Mouse (Mus musculus) small intestine, adult 2 months (tissue): ENCODE measurements around the gene Olfr10. TPM values are rescaled to one million over a fixed set of nuclear protein-coding genes. Genes with fewer than 3 reads are reported as not detected.

ENCODE experiments used
- H3K27ac ChIP-seq: fragments of 200-500 bp; 2 replicates; pipeline ENCODE4 v1.5.1; 2012; ENCODE audit warnings: low read depth, low read length, control low read depth, inconsistent platforms; ENCODE audit not compliant: insufficient read depth
- H3K27me3 ChIP-seq: fragments of 200-500 bp; 2 replicates; pipeline ENCODE4 v1.6.1; 2012; ENCODE audit warnings: mild to moderate bottlenecking, moderate library complexity, low read length, inconsistent platforms; ENCODE audit not compliant: control insufficient read depth, insufficient read depth
- H3K36me3 ChIP-seq: fragments of 200-500 bp; 2 replicates; pipeline ENCODE4 v1.6.1; 2012; ENCODE audit warnings: mild to moderate bottlenecking, low read length, control low read depth, inconsistent platforms; ENCODE audit not compliant: control insufficient read depth, insufficient read depth
- H3K4me1 ChIP-seq: fragments of 200-500 bp; 2 replicates; pipeline ENCODE4 v1.6.1; 2012; ENCODE audit warnings: low read length, inconsistent platforms, mixed read lengths; ENCODE audit not compliant: control insufficient read depth, insufficient read depth, insufficient read length
- H3K4me3 ChIP-seq: fragments of 200-500 bp; 2 replicates; pipeline ENCODE4 v1.5.1; 2012; ENCODE audit warnings: low read depth, mild to moderate bottlenecking, control low read depth, inconsistent platforms, low read length, moderate library complexity
- CTCF ChIP-seq: fragments of 200-500 bp; IDR thresholded peaks from 2 replicates; pipeline ENCODE4 v1.5.1; 2012; ENCODE audit warnings: low read depth, mild to moderate bottlenecking, control low read depth, inconsistent platforms, low read length, moderate library complexity, mixed read lengths; ENCODE audit not compliant: insufficient replicate concordance, insufficient read length; ENCODE audit errors: extremely low read depth
- POLR2A ChIP-seq: fragments of 200-500 bp; IDR thresholded peaks from 2 replicates; pipeline ENCODE4 v1.6.1; 2012; ENCODE audit warnings: low read depth, mild to moderate bottlenecking, control low read depth, inconsistent platforms, low read length, moderate library complexity
- WGBS: fragments of 180-500 bp; shearing (Covaris S2); methylation state at CpG from one replicate; pipeline ENCODE4 v1.1.7; 2018; 5-methylcytosine and 5-hydroxymethylcytosine counted together
- polyA plus RNA-seq: library from polyadenylated mRNA; depleted of rRNA; stranded (reverse); fragments of >200 nt; gene quantifications from 2 replicates; pipeline ENCODE4 v1.2.3, GENCODE M21; 2012; rRNA removed

Olfr10 gene
- polyA plus RNA-seq, 1 experiment, result not detected

DNA sequence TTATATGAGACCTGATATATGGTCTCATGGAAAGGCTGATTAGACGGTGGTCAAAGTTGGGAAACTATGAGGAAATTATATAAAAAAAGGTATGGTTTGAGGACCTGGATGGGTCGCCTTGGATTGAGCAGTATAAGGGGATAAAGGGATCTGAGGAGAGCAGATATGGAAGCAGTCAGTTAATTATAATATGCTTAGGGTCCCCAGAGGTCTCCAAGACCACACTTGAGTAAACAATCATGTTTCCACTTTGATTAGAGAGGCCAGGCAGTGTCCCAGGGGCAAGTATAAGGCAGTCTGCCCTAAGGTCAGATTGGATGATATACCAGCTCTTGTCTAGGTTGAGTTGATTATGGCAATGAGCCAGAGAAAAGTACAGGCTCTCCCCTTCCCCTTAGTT is 17.9 kb downstream of the Olfr10 start, which contains the start of gene Olfr1391:
Gene Olfr1391, plus strand, starts transcription at position 301 of the 400 bp plus-strand sequence.
- H3K4me3 ChIP-seq, result no peak within 1 kb of the TSS
- 59% methylated on average over 2 of the region's 2 CpGs for WGBS

DNA sequence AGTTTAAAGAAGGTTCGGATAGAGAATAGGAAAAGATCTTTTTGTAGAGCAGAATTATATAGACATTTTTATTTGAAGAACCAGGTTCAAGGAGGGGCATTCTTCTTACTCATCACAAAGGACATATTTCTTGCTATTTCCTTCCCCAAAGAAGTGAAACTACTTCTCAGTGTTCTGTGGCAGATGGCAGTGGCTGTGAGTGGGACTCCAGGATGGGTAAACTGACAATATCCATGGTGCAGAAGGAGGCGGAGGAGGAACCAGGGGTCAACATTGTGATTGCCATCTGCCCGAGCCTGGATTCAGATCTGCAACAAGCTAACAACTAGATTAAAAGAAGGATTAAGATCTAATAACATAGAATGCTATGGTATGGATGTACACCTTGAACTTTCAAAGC is 22.2 kb downstream of the Olfr10 start:
- Histone ChIP-seq H3K4me3 (no peak overlapping the region), H3K27me3 (no peaks in the 10 kb centered on the region), H3K36me3 (no peaks in the 10 kb centered on the region), H3K4me1 (no peaks in the 10 kb centered on the region), H3K27ac (no peak overlapping the region)
- 78% methylated on average over 3 of the region's 3 CpGs for WGBS
- TF ChIP-seq POLR2A (no peak), CTCF (no peak)

More for the DNA sequence above, 17.9 kb downstream of the Olfr10 start, which contains the start of gene Olfr1391:
- H3K27me3 ChIP-seq, result no peaks in the 10 kb centered on the region
- H3K36me3 ChIP-seq, result no peaks in the 10 kb centered on the region
- no peak within 1 kb of the TSS for H3K27ac ChIP-seq
- TF ChIP-seq CTCF (no peak), POLR2A (no peak)
- no peaks in the 10 kb centered on the region for H3K4me1 ChIP-seq

- Histone ChIP-seq H3K4me1 (no peaks in the 10 kb centered on the region), H3K4me3 (no peak overlapping the region), H3K36me3 (no peaks in the 10 kb centered on the region), H3K27ac (no peak overlapping the region), H3K27me3 (no peaks in the 10 kb centered on the region)
- 55% methylated on average over 1 of the region's 1 CpGs for WGBS
- TF ChIP-seq POLR2A, result no peak
- no peak for TF ChIP-seq CTCF
These were observed 25.1 kb downstream of the Olfr10 start for GRCm38 (mm10) chr11:49329686-49330085.

GRCm38 (mm10) chr11:49334888-49335287 is 30.3 kb downstream of the Olfr10 start, which contains the start of gene Olfr1390:
Gene Olfr1390, plus strand, starts transcription at chr11:49335188.
- TF ChIP-seq POLR2A (no peak), CTCF (no peak)
- Histone ChIP-seq H3K4me3 (no peak within 1 kb of the TSS), H3K27me3 (no peaks in the 10 kb centered on the region), H3K36me3 (no peaks in the 10 kb centered on the region), H3K27ac (no peak within 1 kb of the TSS), H3K4me1 (no peaks in the 10 kb centered on the region)
- 82% methylated on average over 1 of the region's 1 CpGs for WGBS

DNA sequence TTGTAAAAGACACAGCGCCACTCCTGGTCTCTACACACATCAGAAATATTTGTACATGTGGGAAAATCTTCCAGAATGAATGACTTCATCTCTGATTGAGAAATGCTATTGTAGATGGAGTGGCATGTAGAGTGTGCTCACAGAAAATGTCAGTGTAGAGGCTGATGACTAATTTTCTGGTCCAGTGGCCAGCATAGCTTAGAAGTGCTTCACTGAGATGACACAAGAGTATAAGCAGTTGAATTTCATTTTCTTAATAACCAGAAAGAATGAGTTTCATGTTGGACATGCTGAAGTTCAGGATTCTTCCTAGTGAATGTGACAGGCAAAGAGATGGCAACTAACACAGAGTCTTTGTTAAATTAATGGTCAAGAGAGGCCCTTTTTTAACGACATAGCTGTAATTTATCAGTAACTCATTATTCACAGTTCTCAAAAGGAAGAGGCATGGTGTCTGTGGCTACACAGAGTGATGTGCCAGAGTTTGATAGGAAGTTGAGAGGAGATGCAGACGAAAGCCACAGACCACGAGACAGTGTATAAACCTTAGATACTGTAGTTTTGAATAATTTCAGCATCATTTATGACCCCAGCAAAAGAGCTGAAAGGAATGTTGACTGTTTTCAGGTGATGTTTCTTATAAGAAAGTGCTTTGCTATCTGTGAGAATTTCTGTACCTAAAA is 32.8 kb downstream of the Olfr10 start:
- TF ChIP-seq POLR2A (no peak), CTCF (no peak)
- H3K4me1 ChIP-seq, result no peaks in the 10 kb centered on the region
- H3K27ac ChIP-seq, result no peak overlapping the region
- WGBS, result 57% methylated on average over 4 of the region's 4 CpGs
- H3K4me3 ChIP-seq, result no peak overlapping the region
- H3K27me3 ChIP-seq, result no peaks in the 10 kb centered on the region
- no peaks in the 10 kb centered on the region for H3K36me3 ChIP-seq

Other genes starting within 250 kb of the Olfr10 start
- gene Tgtp2, start 240.5 kb upstream of the Olfr10 start, polyA plus RNA-seq, result 0.72 and 1.8 TPM in 2 replicates
- 2.7 and 8.7 TPM in 2 replicates for gene Ifi47, start 228.2 kb upstream of the Olfr10 start, polyA plus RNA-seq
- gene Olfr1396, start 189.9 kb upstream of the Olfr10 start, polyA plus RNA-seq, result 0.13 TPM in 1 of 2 replicates, not detected in the other
- not detected in 2 replicates for gene Olfr1395, start 162.5 kb upstream of the Olfr10 start, polyA plus RNA-seq
- gene Olfr1394, start 150.4 kb upstream of the Olfr10 start, polyA plus RNA-seq, result not detected in 2 replicates
- gene Btnl9, start 117.6 kb upstream of the Olfr10 start, polyA plus RNA-seq, result 0.53 and 1.2 TPM in 2 replicates
- gene Zfp62, start 101.4 kb upstream of the Olfr10 start, polyA plus RNA-seq, result 0.38 and 0.42 TPM in 2 replicates
- gene Mgat1, start 60.5 kb upstream of the Olfr10 start, polyA plus RNA-seq, result 97.4 and 231 TPM in 2 replicates
- gene Olfr1393, start 26.4 kb upstream of the Olfr10 start, polyA plus RNA-seq, result 0.10 and 0.42 TPM in 2 replicates
- gene Olfr1392, start 19.5 kb upstream of the Olfr10 start, polyA plus RNA-seq, result 0.11 and 0.13 TPM in 2 replicates
- gene Olfr1391, start 18.0 kb downstream of the Olfr10 start, polyA plus RNA-seq, result not detected in 2 replicates
- gene Olfr1390, start 30.4 kb downstream of the Olfr10 start, polyA plus RNA-seq, result not detected in 2 replicates
- gene Olfr1389, start 118.3 kb downstream of the Olfr10 start, polyA plus RNA-seq, result not detected in 2 replicates
- 0.19 and 0.27 TPM in 2 replicates for gene Olfr1388, start 131.9 kb downstream of the Olfr10 start, polyA plus RNA-seq
- not detected in 2 replicates for gene Olfr1387, start 150.6 kb downstream of the Olfr10 start, polyA plus RNA-seq
- not detected in 2 replicates for gene Olfr1386, start 160.3 kb downstream of the Olfr10 start, polyA plus RNA-seq
- not detected in 2 replicates for gene Olfr1385, start 184.3 kb downstream of the Olfr10 start, polyA plus RNA-seq
- not detected in 2 replicates for gene Olfr1384, start 202.0 kb downstream of the Olfr10 start, polyA plus RNA-seq
- gene Olfr1383, start 214.9 kb downstream of the Olfr10 start, polyA plus RNA-seq, result not detected in 2 replicates
- gene Olfr1382, start 223.5 kb downstream of the Olfr10 start, polyA plus RNA-seq, result not detected in 2 replicates
- gene Olfr1381, start 238.7 kb downstream of the Olfr10 start, polyA plus RNA-seq, result not detected in 2 replicates